ENCODE assay signal across 8 mouse cellular contexts in genomic region chr4:32055151-32056052, GRCm38 (mm10).
DNase-seq lines count a peak whose midpoint lies in the region; ATAC-seq and TF ChIP-seq lines count a peak whose summit lies in the region.

No protein-coding gene starts in this region.

- no peak overlapping the region for H3K4me3 ChIP-seq in G1E (ENCODE audit: low read depth, low read length)
- H3K4me3 ChIP-seq in forebrain, embryonic 16.5 days (replicated peaks; ENCODE audit: low read length): peak overlapping the region; percentile 37
- peak overlapping the region; percentile 56 for H3K4me3 ChIP-seq in layer of hippocampus, adult 2 months
- H3K4me3 ChIP-seq in lung, adult 2 months (replicated peaks; ENCODE audit: extremely low read depth, low read depth, low read length): peak overlapping the region; percentile 75
- peak overlapping the region; percentile 47 for H3K4me3 ChIP-seq in neural tube, embryonic 15.5 days (replicated peaks)

- peak; percentile 66; the same call in 1 of the 2 replicates for ATAC-seq in G1E (ENCODE audit: extremely low read depth, insufficient number of reproducible peaks, low FRiP score, poor library complexity, severe bottlenecking)
- peak; percentile 93 for ATAC-seq in forebrain, embryonic 16.5 days
- ATAC-seq in neural tube, embryonic 15.5 days (ENCODE audit: low FRiP score): peak; percentile 88

- H3K4me1 ChIP-seq in G1E (ENCODE audit: insufficient read depth, low read depth, low read length): no peaks in the 10 kb centered on the region; the same call in 1 of the 2 replicates
- H3K4me1 ChIP-seq in forebrain, embryonic 16.5 days (replicated peaks; ENCODE audit: control insufficient read depth, insufficient read depth, low read length): peaks cover 12% of the 10 kb centered on the region
- H3K4me1 ChIP-seq in lung, adult 2 months (ENCODE audit: control insufficient read depth, insufficient read depth, low read length): 0 out of 2 replicates have a peak, but pooled peaks cover 3% of the 10 kb centered on the region
- H3K4me1 ChIP-seq in neural tube, embryonic 15.5 days: peaks cover 26% of the 10 kb centered on the region

- H3K27ac ChIP-seq in forebrain, embryonic 16.5 days (ENCODE audit: low read length): no peak overlapping the region
- peak overlapping the region; percentile 75 for H3K27ac ChIP-seq in layer of hippocampus, adult 2 months
- peak overlapping the region; percentile 68 for H3K27ac ChIP-seq in neural tube, embryonic 15.5 days (replicated peaks)

- peak; percentile 58 for TF ChIP-seq CTCF in G1E (IDR thresholded peaks at IDR 0.05; ENCODE audit: low read depth, low read length)
- TF ChIP-seq CTCF in layer of hippocampus, adult 2 months (conservative IDR thresholded peaks at IDR 0.05): peak; percentile 97
- peak; percentile 82 for TF ChIP-seq CTCF in lung, adult 2 months (IDR thresholded peaks at IDR 0.05; ENCODE audit: insufficient read depth, low read length)

- WGBS in forebrain, embryonic 16.5 days: 19% methylated on average over 21 of the region's 21 CpGs
- 12% methylated on average over 21 of the region's 21 CpGs for WGBS in lung, adult 2 months
- WGBS in neural tube, embryonic 15.5 days: 17% methylated on average over 21 of the region's 21 CpGs

- peaks cover 2% of the 10 kb centered on the region for H3K27me3 ChIP-seq in G1E (ENCODE audit: insufficient read depth, low read length)
- no peaks in the 10 kb centered on the region for H3K27me3 ChIP-seq in forebrain, embryonic 16.5 days (replicated peaks; ENCODE audit: control insufficient read depth, insufficient read depth, low read length)
- H3K27me3 ChIP-seq in neural tube, embryonic 15.5 days (replicated peaks): no peaks in the 10 kb centered on the region

- no peak for TF ChIP-seq POLR2A in lung, adult 2 months (IDR thresholded peaks at IDR 0.05; ENCODE audit: borderline replicate concordance, extremely low read depth, low read depth, low read length)

- no peaks in the 10 kb centered on the region for H3K36me3 ChIP-seq in G1E (replicated peaks)
- H3K36me3 ChIP-seq in forebrain, embryonic 16.5 days (ENCODE audit: control insufficient read depth, insufficient read depth): no peaks in the 10 kb centered on the region
- no peaks in the 10 kb centered on the region for H3K36me3 ChIP-seq in neural tube, embryonic 15.5 days

- H3K4me2 ChIP-seq in forebrain, embryonic 16.5 days (ENCODE audit: low read length): peak overlapping the region; percentile 65
- H3K4me2 ChIP-seq in neural tube, embryonic 15.5 days: peak overlapping the region; percentile 73

- H3K9ac ChIP-seq in forebrain, embryonic 16.5 days (replicated peaks; ENCODE audit: low read depth, low read length): peak overlapping the region; percentile 45
- H3K9ac ChIP-seq in neural tube, embryonic 15.5 days (replicated peaks): peak overlapping the region; percentile 50

- no peaks in the 10 kb centered on the region for H3K9me3 ChIP-seq in G1E (replicated peaks)
- H3K9me3 ChIP-seq in forebrain, embryonic 16.5 days (ENCODE audit: control insufficient read depth, low read length): no peaks in the 10 kb centered on the region
- H3K9me3 ChIP-seq in neural tube, embryonic 15.5 days (replicated peaks): no peaks in the 10 kb centered on the region

- DNase-seq in G1E (ENCODE audit: low spot score): peak; percentile 23
- DNase-seq in cerebellum, adult 11-12 months: peak; percentile 76
- DNase-seq in heart, postnatal 4 days: peak; percentile 88
- DNase-seq in layer of hippocampus, adult 2 months (ENCODE audit: low spot score in 2 of 2): peak; percentile 81 to 89
- DNase-seq in lung, adult 2 months: peak; percentile 81
- DNase-seq in testis, postnatal 10 days (ENCODE audit: low spot score): peak; percentile 88

Comparison
In these comparisons a context has a peak if more than half of its experiments do, and no peak if none do; other contexts are left out.
1. DNase-seq: peak in every context shown above with its lines; median percentile 88 in heart, postnatal 4 days; 88 in testis, postnatal 10 days; 85 in layer of hippocampus, adult 2 months; 81 in lung, adult 2 months; 76 in cerebellum, adult 11-12 months; 23 in G1E.